9 mouse cellular contexts compared by ENCODE assay signal in genomic region chr13:102865971-102866724, GRCm38 (mm10).
DNase-seq lines count a peak whose midpoint lies in the region; ATAC-seq and TF ChIP-seq lines count a peak whose summit lies in the region.
"Had no signal": no experiment of that assay in that cellular context is flagged by ENCODE, and none has a peak within 500 bp of the region (broad histone marks: within the 10 kb centered on the region; RNA-seq: fewer than 3 reads in every experiment).

No protein-coding gene starts in this region.

- no peak overlapping the region for H3K4me2 ChIP-seq in kidney, embryonic 16.5 days (replicated peaks; ENCODE audit: low read depth, low read length)
- H3K4me2 ChIP-seq in midbrain, embryonic 14.5 days (ENCODE audit: low read length), result no peak overlapping the region

- no peak overlapping the region for H3K4me3 ChIP-seq in gastrocnemius, adult 2 months
- H3K4me3 ChIP-seq in MEL (ENCODE audit: control insufficient read depth in 1 of 2, insufficient read depth in 1 of 2, low read depth in 2 of 2, low read length in 2 of 2), result peak overlapping the region; percentile 15 to 29
- no peak overlapping the region for H3K4me3 ChIP-seq in kidney, embryonic 16.5 days (ENCODE audit: low read length)
- H3K4me3 ChIP-seq in midbrain, embryonic 14.5 days (replicated peaks; ENCODE audit: low read depth, low read length), result no peak overlapping the region
- H3K4me3 ChIP-seq in left cerebral cortex, adult 2 months, result no peak overlapping the region

- peaks cover 4% of the 10 kb centered on the region for H3K79me2 ChIP-seq in MEL (ENCODE audit: control insufficient read depth, insufficient read depth, low read length, poor library complexity)

- peak overlapping the region; percentile 64 for H3K9ac ChIP-seq in MEL (ENCODE audit: control insufficient read depth, low read depth, low read length, poor library complexity, severe bottlenecking)
- peak overlapping the region; percentile 49; the same call in 1 of the 2 replicates for H3K9ac ChIP-seq in kidney, embryonic 16.5 days (replicated peaks; ENCODE audit: low read length)
- no peak overlapping the region for H3K9ac ChIP-seq in midbrain, embryonic 14.5 days (replicated peaks; ENCODE audit: low read length)

- peak; percentile 83 to 89 for TF ChIP-seq EP300 in MEL (IDR thresholded peaks at IDR 0.05; ENCODE audit: low read depth in 1 of 2, low read length in 2 of 2)

- H3K27ac ChIP-seq in gastrocnemius, adult 2 months, result peak overlapping the region; percentile 59
- H3K27ac ChIP-seq in MEL (ENCODE audit: control insufficient read depth, low read depth, low read length), result peak overlapping the region; percentile 96
- peak overlapping the region; percentile 88 for H3K27ac ChIP-seq in kidney, embryonic 16.5 days (ENCODE audit: low read length)
- peak overlapping the region; percentile 42; the same call in 1 of the 2 replicates for H3K27ac ChIP-seq in midbrain, embryonic 14.5 days (replicated peaks; ENCODE audit: low read depth, low read length)
- H3K27ac ChIP-seq in left cerebral cortex, adult 2 months, result no peak overlapping the region
- H3K27ac ChIP-seq: macrophage had no signal

- peak; percentile 86 for ATAC-seq in granulocyte monocyte progenitor cell, adult 5-6 weeks (replicated peaks; ENCODE audit: poor library complexity, severe bottlenecking)
- 0 out of 2 replicates have a peak, but pooled peaks have one; percentile 43 for ATAC-seq in kidney, embryonic 16.5 days (ENCODE audit: low FRiP score, low TSS enrichment)
- ATAC-seq in midbrain, embryonic 14.5 days (ENCODE audit: low FRiP score, low TSS enrichment), result no peak

- peak; percentile 46 for DNase-seq in gastrocnemius, adult 2 months
- no peak for DNase-seq in gastrocnemius, postnatal 25 days
- peak; percentile 85 for DNase-seq in MEL (ENCODE audit: low read depth, low spot score)
- DNase-seq in midbrain, embryonic 14.5 days, result peak; percentile 60
- DNase-seq in left cerebral cortex, adult 2 months (ENCODE audit: extremely low spot score in 1 of 2, low spot score in 2 of 2), result no peak
- DNase-seq in right cerebral cortex, adult 18-20 months, result no peak

- TF ChIP-seq RAD21 in MEL (IDR thresholded peaks at IDR 0.05; ENCODE audit: low read depth, low read length), result no peak

- TF ChIP-seq CTCF in gastrocnemius, adult 2 months (IDR thresholded peaks at IDR 0.05), result no peak
- no peak for TF ChIP-seq CTCF in MEL (IDR thresholded peaks at IDR 0.05 in 2 of 3, conservative IDR thresholded peaks at IDR 0.05 in 1 of 3; ENCODE audit: control insufficient read depth in 1 of 3, insufficient read depth in 1 of 3, low read depth in 2 of 3, low read length in 3 of 3, poor library complexity in 1 of 3, severe bottlenecking in 1 of 3)
- no peak for TF ChIP-seq CTCF in left cerebral cortex, adult 2 months (IDR thresholded peaks at IDR 0.05)

- peaks cover 41% of the 10 kb centered on the region in 2 experiments for H3K4me1 ChIP-seq in MEL (ENCODE audit: control insufficient read depth in 1 of 2, insufficient read depth in 2 of 2, low read length in 2 of 2)
- peaks cover 21% of the 10 kb centered on the region for H3K4me1 ChIP-seq in kidney, embryonic 16.5 days (ENCODE audit: insufficient read depth, low read length)
- no peaks in the 10 kb centered on the region for H3K4me1 ChIP-seq in midbrain, embryonic 14.5 days (ENCODE audit: control insufficient read depth, insufficient read depth, low read length)

- no peaks in the 10 kb centered on the region for H3K9me3 ChIP-seq in MEL (replicated peaks; ENCODE audit: insufficient read depth, low read length)
- peaks cover 10% of the 10 kb centered on the region for H3K9me3 ChIP-seq in kidney, embryonic 16.5 days (ENCODE audit: low read length)
- 0 out of 2 replicates have a peak, but pooled peaks cover 6% of the 10 kb centered on the region for H3K9me3 ChIP-seq in midbrain, embryonic 14.5 days (ENCODE audit: control insufficient read depth, low read length)

- H3K27me3 ChIP-seq in MEL (ENCODE audit: control insufficient read depth in 1 of 2, insufficient read depth in 2 of 2, low read length in 2 of 2), result no peaks in the 10 kb centered on the region
- H3K27me3 ChIP-seq in kidney, embryonic 16.5 days (ENCODE audit: insufficient read depth, low read length), result no peaks in the 10 kb centered on the region
- H3K27me3 ChIP-seq in midbrain, embryonic 14.5 days (ENCODE audit: control insufficient read depth, insufficient read depth, low read length), result no peaks in the 10 kb centered on the region

- H3K36me3 ChIP-seq in MEL (ENCODE audit: control insufficient read depth in 1 of 2, insufficient read depth in 2 of 2, low read length in 2 of 2), result peaks cover 0 to 44% of the 10 kb centered on the region in 2 experiments; a peak in 2 of 4 replicates
- H3K36me3 ChIP-seq in kidney, embryonic 16.5 days (ENCODE audit: insufficient read depth, low read length), result peaks cover 5% of the 10 kb centered on the region; the same call in 1 of the 2 replicates
- no peaks in the 10 kb centered on the region for H3K36me3 ChIP-seq in midbrain, embryonic 14.5 days (ENCODE audit: control insufficient read depth, insufficient read depth, low read length)

- 50% methylated on average over 11 of the region's 11 CpGs for WGBS in kidney, embryonic 16.5 days
- WGBS in midbrain, embryonic 14.5 days, result 57% methylated on average over 11 of the region's 11 CpGs

- intact Hi-C loops in gastrocnemius, adult 2 months (cut with DNase I), result no loop called here
- intact Hi-C loops in left cerebral cortex, adult 2 months (cut with DNase I), result no loop called here

- TF ChIP-seq POLR2A in MEL (IDR thresholded peaks at IDR 0.05; ENCODE audit: control insufficient read depth in 1 of 2, insufficient read depth in 1 of 2, low read depth in 1 of 2, low read length in 2 of 2, poor library complexity in 1 of 2), result peak in 1 of 2 experiments; percentile 28; a peak in 1 of 4 replicates

TF ChIP-seq in MEL, 35 proteins besides CTCF, POLR2A, EP300 and RAD21:
- TF ChIP-seq NRF1 (IDR thresholded peaks at IDR 0.05; ENCODE audit: insufficient read depth, low read depth, low read length, poor library complexity, severe bottlenecking), result no peak
- peak; percentile 82 for TF ChIP-seq ETS1 (IDR thresholded peaks at IDR 0.05; ENCODE audit: low read depth, low read length)
- no peak for TF ChIP-seq NELFE (IDR thresholded peaks at IDR 0.05; ENCODE audit: low read depth, low read length)
- TF ChIP-seq CHD2 (IDR thresholded peaks at IDR 0.05; ENCODE audit: low read length), result no peak
- no peak for TF ChIP-seq USF1 (IDR thresholded peaks at IDR 0.05; ENCODE audit: low read depth, low read length)
- TF ChIP-seq KAT2A (conservative IDR thresholded peaks at IDR 0.05; ENCODE audit: low read depth, low read length), result no peak
- TF ChIP-seq GATA1 (IDR thresholded peaks at IDR 0.05; ENCODE audit: low read depth, low read length), result peak; percentile 34; the same call in 1 of the 2 replicates
- TF ChIP-seq JUND (IDR thresholded peaks at IDR 0.05; ENCODE audit: low read depth, low read length), result no peak
- TF ChIP-seq SIN3A (IDR thresholded peaks at IDR 0.05; ENCODE audit: low read length), result peak; percentile 68
- peak; percentile 42; the same call in 1 of the 2 replicates for TF ChIP-seq RCOR1 (IDR thresholded peaks at IDR 0.05; ENCODE audit: low read depth, low read length)
- TF ChIP-seq ELF1 (IDR thresholded peaks at IDR 0.05; ENCODE audit: low read depth, low read length), result peak; percentile 20; the same call in 1 of the 2 replicates
- peak; percentile 83 for TF ChIP-seq MAX (IDR thresholded peaks at IDR 0.05; ENCODE audit: low read length)
- TF ChIP-seq ZMIZ1 (IDR thresholded peaks at IDR 0.05; ENCODE audit: low read depth, low read length), result no peak
- TF ChIP-seq TBP (IDR thresholded peaks at IDR 0.05; ENCODE audit: low read depth, low read length), result peak; percentile 47; the same call in 1 of the 2 replicates
- no peak for TF ChIP-seq BHLHE40 (IDR thresholded peaks at IDR 0.05; ENCODE audit: borderline replicate concordance, low read depth, low read length)
- TF ChIP-seq TCF12 (IDR thresholded peaks at IDR 0.05; ENCODE audit: low read depth, low read length), result peak; percentile 66
- 0 out of 2 replicates have a peak, but pooled peaks have one; percentile 23 for TF ChIP-seq MAZ (IDR thresholded peaks at IDR 0.05; ENCODE audit: low read depth, low read length)
- TF ChIP-seq UBTF (IDR thresholded peaks at IDR 0.05; ENCODE audit: borderline replicate concordance, insufficient read depth, low read depth, low read length), result no peak
- TF ChIP-seq MYB (IDR thresholded peaks at IDR 0.05; ENCODE audit: low read depth, low read length), result peak; percentile 84
- no peak for TF ChIP-seq MEF2A (IDR thresholded peaks at IDR 0.05; ENCODE audit: extremely low read depth, insufficient replicate concordance, low read depth, low read length, poor library complexity, severe bottlenecking)
- no peak for TF ChIP-seq GABPA (IDR thresholded peaks at IDR 0.05; ENCODE audit: low read depth, low read length)
- TF ChIP-seq MYC (IDR thresholded peaks at IDR 0.05; ENCODE audit: low read depth, low read length), result peak; percentile 78; the same call in 1 of the 2 replicates
- TF ChIP-seq CHD1 (IDR thresholded peaks at IDR 0.05; ENCODE audit: low read depth, low read length), result no peak
- peak; percentile 77; the same call in 1 of the 2 replicates for TF ChIP-seq MXI1 (IDR thresholded peaks at IDR 0.05; ENCODE audit: low read depth, low read length)
- TF ChIP-seq E2F4 (IDR thresholded peaks at IDR 0.05; ENCODE audit: borderline replicate concordance, low read depth, low read length), result no peak
- TF ChIP-seq USF2 (IDR thresholded peaks at IDR 0.05; ENCODE audit: borderline replicate concordance in 1 of 2, insufficient read depth in 1 of 2, low read depth in 1 of 2, low read length in 2 of 2), result no peak
- no peak for TF ChIP-seq ZKSCAN1 (IDR thresholded peaks at IDR 0.05; ENCODE audit: low read depth, low read length)
- TF ChIP-seq ZC3H11A (IDR thresholded peaks at IDR 0.05; ENCODE audit: low read depth, low read length), result no peak
- 0 out of 2 replicates have a peak, but pooled peaks have one; percentile 38 for TF ChIP-seq HCFC1 (IDR thresholded peaks at IDR 0.05; ENCODE audit: low read depth, low read length)
- TF ChIP-seq ZNF384 (IDR thresholded peaks at IDR 0.05; ENCODE audit: low read depth, low read length), result no peak
- no peak; the same call in 1 of the 2 replicates for TF ChIP-seq TAL1 (IDR thresholded peaks at IDR 0.05; ENCODE audit: low read length)
- TF ChIP-seq MAFK (IDR thresholded peaks at IDR 0.05; ENCODE audit: borderline replicate concordance, low read depth, low read length), result no peak
- no peak for TF ChIP-seq POLR2AphosphoS5 (IDR thresholded peaks at IDR 0.05; ENCODE audit: borderline replicate concordance, low read depth, low read length)
- no peak for TF ChIP-seq SMC3 (IDR thresholded peaks at IDR 0.05; ENCODE audit: low read depth, low read length)
- TF ChIP-seq POLR2AphosphoS2 (IDR thresholded peaks at IDR 0.05; ENCODE audit: low read length), result no peak

Comparison
In these comparisons a context has a peak if more than half of its experiments do, and no peak if none do; other contexts are left out.
1. DNase-seq: peak in gastrocnemius, adult 2 months (single experiment), MEL (single experiment) and midbrain, embryonic 14.5 days (single experiment); none in gastrocnemius, postnatal 25 days (single experiment), left cerebral cortex, adult 2 months (0 of 2) and right cerebral cortex, adult 18-20 months (single experiment).
2. H3K4me3 ChIP-seq: peak in MEL (2 of 2); none in gastrocnemius, adult 2 months (single experiment), kidney, embryonic 16.5 days (single experiment), midbrain, embryonic 14.5 days (single experiment) and left cerebral cortex, adult 2 months (single experiment).